Mouse (Mus musculus): ENCODE measurements at regions not wholly inside any gene's neighbourhood (a gene's known extent, or its start where the extent isn't known, plus 50 kb on each side); places are given as distances from the start of the nearest gene placed in this dataset.

DNA sequence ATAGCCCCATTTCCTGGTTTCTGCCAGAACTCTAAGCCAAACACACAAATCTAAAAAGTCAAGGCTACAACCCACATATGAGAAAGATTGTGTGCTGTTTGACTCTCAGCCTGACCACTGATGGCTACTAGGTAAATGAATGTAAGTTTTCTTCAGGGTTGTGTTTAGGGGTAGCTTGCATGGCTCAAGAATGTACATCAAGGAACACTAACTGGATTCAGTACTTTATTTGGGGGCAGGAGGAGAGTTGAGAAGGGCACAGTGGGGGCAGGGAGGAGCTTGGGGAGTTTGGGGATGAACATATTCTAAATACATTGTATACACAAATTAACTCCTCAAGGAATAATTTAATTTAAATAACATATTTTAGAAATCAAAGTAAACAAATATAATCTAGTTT lies 137.8 kb upstream of the Ndn start:
- TF ChIP-seq FOSL1 (IDR thresholded peaks at IDR 0.05; ENCODE audit: insufficient read depth, low read length, poor library complexity, severe bottlenecking) (no peak), CTCF (IDR thresholded peaks at IDR 0.05; ENCODE audit: control insufficient read depth, insufficient read depth, insufficient read length) (no peak), MAX (IDR thresholded peaks at IDR 0.05) (no peak)
